Mouse (Mus musculus) ES-E14 (cell line): Measurements from ENCODE around the gene Itsn2. TPM values are rescaled to one million over a fixed set of nuclear protein-coding genes. Genes with fewer than 3 reads are reported as not detected.
"Not testable (repeated sequence)": the region's sequence is repeated elsewhere in the genome, so short reads cannot be mapped to it uniquely, and the experiment has no call there.

Source experiments
- DNase-seq: peaks from one replicate; pipeline ENCODE4 v3.0.0-alpha.2; 2013; ENCODE audit warnings: low read depth, low spot score
- H3K27ac ChIP-seq: 2 replicates; pipeline ENCODE4 v1.5.1; 2012; ENCODE audit warnings: low read depth, mild to moderate bottlenecking, low read length, moderate library complexity, mixed read lengths; ENCODE audit not compliant: poor library complexity, insufficient read depth, severe bottlenecking
- H3K36me3 ChIP-seq: 2 replicates; pipeline ENCODE4 v1.6.1; 2012; ENCODE audit warnings: mild to moderate bottlenecking, low read length, moderate library complexity, mixed read lengths; ENCODE audit not compliant: control insufficient read depth, poor library complexity, insufficient read depth, severe bottlenecking
- H3K4me1 ChIP-seq, 2 experiments: fragments of 150-350 bp in 1 of 2; sonication (generic) in 1 of 2; 2 replicates each; pipeline ENCODE4 v1.6.1; 2012; ENCODE audit warnings: low read length in 2 of 2, mild to moderate bottlenecking in 1 of 2, mixed read lengths in 1 of 2; ENCODE audit not compliant: control insufficient read depth in 2 of 2, insufficient read depth in 2 of 2, poor library complexity in 1 of 2
- H3K4me3 ChIP-seq, 2 experiments: fragments of 150-350 bp in 1 of 2; sonication (generic) in 1 of 2; 2 replicates each; pipeline ENCODE4 v1.5.1; 2012; ENCODE audit warnings: low read length in 2 of 2, low read depth in 1 of 2, mild to moderate bottlenecking in 1 of 2, mixed read lengths in 1 of 2; ENCODE audit not compliant: insufficient read depth in 1 of 2, poor library complexity in 1 of 2, severe bottlenecking in 1 of 2
- H3K9ac ChIP-seq: 2 replicates; pipeline ENCODE4 v1.6.1; 2012; ENCODE audit warnings: low read depth, mild to moderate bottlenecking, low read length, mixed read lengths; ENCODE audit not compliant: poor library complexity, insufficient read depth, severe bottlenecking
- H3K9me3 ChIP-seq: fragments of 150-350 bp; sonication (generic); 2 replicates; pipeline ENCODE4 v1.6.1; 2012; ENCODE audit warnings: low read depth, mild to moderate bottlenecking, low read length; ENCODE audit not compliant: control insufficient read depth, insufficient read depth
- CHD2 ChIP-seq: IDR thresholded peaks from 2 replicates; pipeline ENCODE4 v1.6.1; 2014; ENCODE audit warnings: mild to moderate bottlenecking, low read depth, low read length, inconsistent platforms
- HCFC1 ChIP-seq: IDR thresholded peaks from 2 replicates; pipeline ENCODE4 v1.6.1; 2012; ENCODE audit warnings: low read length, inconsistent platforms, borderline replicate concordance; ENCODE audit not compliant: insufficient read depth
- MAFK ChIP-seq: IDR thresholded peaks from 2 replicates; pipeline ENCODE4 v1.6.1; 2014; ENCODE audit warnings: mild to moderate bottlenecking, low read depth, low read length, inconsistent platforms; ENCODE audit not compliant: insufficient read depth
- ZC3H11A ChIP-seq: IDR thresholded peaks from 2 replicates; pipeline ENCODE4 v1.6.1; 2012; ENCODE audit warnings: low read depth, mild to moderate bottlenecking, inconsistent platforms, low read length, borderline replicate concordance
- ZNF384 ChIP-seq: IDR thresholded peaks from 2 replicates; pipeline ENCODE4 v1.6.1; 2012; ENCODE audit warnings: low read depth, low read length, inconsistent platforms
- in situ Hi-C, 2 experiments: fragments of 600-800 bp; cut with MboI; formaldehyde crosslinking; loops; one replicate each; pipeline ENCODE4 v1.15.1; 2025; ENCODE audit warnings: low sequenced_read_pairs in 2 of 2, inconsistent platforms in 1 of 2; ENCODE audit not compliant: unreplicated experiment in 2 of 2
- total RNA-seq: library from RNA; depleted of rRNA; stranded (reverse); fragments of 300-350 nt; gene quantifications from 2 replicates; pipeline ENCODE4 v1.2.3, GENCODE M21; 2012; rRNA removed

The Itsn2 gene
- total RNA-seq, 1 experiment: 35.4 TPM

GRCm38 (mm10) chr12:4742183-4742582 lies 149.7 kb downstream of the Itsn2 start:
- H3K9ac ChIP-seq: no peak overlapping the region
- no peak overlapping the region for H3K4me3 ChIP-seq
- H3K27ac ChIP-seq: no peak overlapping the region
- H3K4me1 ChIP-seq: peaks cover 0 to 3% of the 10 kb centered on the region in 2 experiments; a peak in 1 of 4 replicates
- in situ Hi-C loops: no loop called here
- no peak for TF ChIP-seq HCFC1
- no peak for TF ChIP-seq CHD2
- TF ChIP-seq ZC3H11A: no peak
- no peak for TF ChIP-seq MAFK
- TF ChIP-seq ZNF384: no peak
- no peak for DNase-seq
- H3K36me3 ChIP-seq: no peaks in the 10 kb centered on the region
- no peaks in the 10 kb centered on the region for H3K9me3 ChIP-seq

GRCm38 (mm10) chr12:4744486-4744885 lies 152.0 kb downstream of the Itsn2 start:
- Histone ChIP-seq H3K9me3 (no peaks in the 10 kb centered on the region), H3K9ac (no peak overlapping the region), H3K27ac (no peak overlapping the region), H3K36me3 (no peaks in the 10 kb centered on the region), H3K4me3 (no peak overlapping the region), H3K4me1 (no peaks in the 10 kb centered on the region)
- TF ChIP-seq MAFK (no peak), HCFC1 (no peak), CHD2 (no peak), ZC3H11A (no peak), ZNF384 (no peak)
- in situ Hi-C loops: no loop called here
- no peak for DNase-seq

- H3K4me1 ChIP-seq, in situ Hi-C loops, H3K9me3 ChIP-seq, H3K27ac ChIP-seq, H3K9ac ChIP-seq, DNase-seq, H3K4me3 ChIP-seq, H3K36me3 ChIP-seq: not testable (repeated sequence)
Measured at GRCm38 (mm10) chr12:4754451-4754850, 162.0 kb downstream of the Itsn2 start.

- H3K4me1 ChIP-seq: no peaks in the 10 kb centered on the region
- in situ Hi-C loops: no loop called here
- H3K9me3 ChIP-seq: no peaks in the 10 kb centered on the region
- H3K4me3 ChIP-seq: no peak overlapping the region
- DNase-seq: no peak
- H3K9ac ChIP-seq: no peak overlapping the region
- H3K27ac ChIP-seq: no peak overlapping the region
- TF ChIP-seq HCFC1 (no peak), ZNF384 (no peak), ZC3H11A (no peak), CHD2 (no peak), MAFK (no peak)
- H3K36me3 ChIP-seq: no peaks in the 10 kb centered on the region
Measured at GRCm38 (mm10) chr12:4757060-4757459, 164.6 kb downstream of the Itsn2 start.

Other genes starting within 250 kb of the Itsn2 start
- 11.8 and 13.3 TPM in 2 replicates for gene Ncoa1, start 115.5 kb upstream of the Itsn2 start, total RNA-seq
- gene Gm3625, start 289 bp downstream of the Itsn2 start, total RNA-seq: not detected in 2 replicates
- 0.31 and 0.58 TPM in 2 replicates for gene Fam228a, start 145.8 kb downstream of the Itsn2 start, total RNA-seq
- gene Pfn4, start 176.4 kb downstream of the Itsn2 start, total RNA-seq: 0.26 and 1.8 TPM in 2 replicates
- 3.0 and 4.0 TPM in 2 replicates for gene Fam228b, start 176.6 kb downstream of the Itsn2 start, total RNA-seq
- gene Sf3b6, start 224.9 kb downstream of the Itsn2 start, total RNA-seq: 79.9 and 119 TPM in 2 replicates
- gene Fkbp1b, start 249.0 kb downstream of the Itsn2 start, total RNA-seq: 4.1 and 5.7 TPM in 2 replicates